Mouse (Mus musculus): ENCODE data around the gene 2810408A11Rik. TPM values are rescaled to one million over a fixed set of nuclear protein-coding genes. Genes with fewer than 3 reads are reported as not detected.

2810408A11Rik gene
- polyA plus RNA-seq (2015; fragmentation: Nextera tagmentation; extraction: Ambion mirVana): 4.9 TPM in 2 replicates

DNA sequence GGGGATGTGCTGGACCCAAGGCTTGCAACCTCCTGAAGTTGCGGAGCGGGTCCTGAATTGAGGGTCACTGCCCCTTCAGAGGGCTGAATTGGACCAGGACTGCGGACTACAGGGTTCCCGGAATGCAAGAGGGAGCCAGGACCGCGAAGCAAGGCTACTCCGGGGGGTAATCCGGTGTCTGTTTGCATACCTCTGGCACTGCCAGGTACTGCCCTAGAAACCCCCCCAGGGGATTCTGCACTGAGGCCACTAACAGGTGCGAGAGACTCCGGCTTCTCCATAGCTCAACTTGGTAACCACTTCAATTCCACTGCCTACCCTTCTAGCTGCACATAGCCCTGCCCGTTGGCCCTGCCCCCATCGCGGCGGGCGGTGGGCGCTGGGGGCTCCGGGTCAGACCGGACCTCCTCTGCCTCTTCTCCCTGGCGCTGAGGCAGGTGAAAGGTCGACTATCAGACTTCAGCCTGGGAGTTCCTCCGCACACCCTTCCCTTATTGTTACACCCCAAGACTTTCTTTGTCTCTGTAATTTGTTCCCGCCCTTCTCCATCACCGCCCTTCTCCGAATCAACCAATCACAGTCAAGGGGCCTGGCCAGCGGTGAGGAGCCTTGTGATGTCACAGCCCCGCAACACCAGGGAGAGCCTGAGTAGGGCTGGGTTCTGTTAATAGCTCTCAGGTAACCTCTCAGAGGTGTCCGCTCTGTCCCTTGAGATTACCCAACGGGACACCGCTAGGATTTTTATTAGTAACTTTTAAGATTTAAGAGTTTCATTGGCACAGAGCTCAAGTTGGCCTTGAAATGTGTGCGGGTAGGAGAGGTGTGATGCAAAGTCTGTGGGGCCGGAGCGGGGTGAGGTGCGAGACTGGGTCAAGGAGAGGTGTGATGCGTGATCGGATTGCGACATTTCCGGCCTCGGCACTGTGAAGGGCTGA is at the start of gene 2810408A11Rik, which contains the start of gene Neurl4:
Gene 2810408A11Rik, minus strand, starts transcription at position 517 of the 935 bp plus-strand sequence.
Gene Neurl4, plus strand, starts transcription at position 602 of the 935 bp plus-strand sequence.
- Histone ChIP-seq H3K4me2 (ENCODE audit: low read depth, low read length) (peak within 1 kb of the TSS; percentile 97), H3K4me1 (ENCODE audit: control insufficient read depth, insufficient read depth, low read length) (peaks cover 20% of the 10 kb centered on the region), H3K36me3 (ENCODE audit: control insufficient read depth, insufficient read depth, low read length) (peaks cover 6% of the 10 kb centered on the region; the same call in 1 of the 2 replicates), H3K9ac (ENCODE audit: low read length) (peak within 1 kb of the TSS; percentile 92), H3K27me3 (ENCODE audit: control insufficient read depth, insufficient read depth, low read length) (no peaks in the 10 kb centered on the region), H3K27ac (ENCODE audit: low read length) (peak within 1 kb of the TSS; percentile 99), H3K4me3 (replicated peaks; ENCODE audit: low read length) (peak within 1 kb of the TSS; percentile 88), H3K9me3 (replicated peaks; ENCODE audit: control insufficient read depth, low read length) (no peaks in the 10 kb centered on the region)
- peak; percentile 95 for ATAC-seq (ENCODE audit: insufficient read depth, low FRiP score)
- 0% methylated on average over 38 of the region's 38 CpGs for WGBS

DNA sequence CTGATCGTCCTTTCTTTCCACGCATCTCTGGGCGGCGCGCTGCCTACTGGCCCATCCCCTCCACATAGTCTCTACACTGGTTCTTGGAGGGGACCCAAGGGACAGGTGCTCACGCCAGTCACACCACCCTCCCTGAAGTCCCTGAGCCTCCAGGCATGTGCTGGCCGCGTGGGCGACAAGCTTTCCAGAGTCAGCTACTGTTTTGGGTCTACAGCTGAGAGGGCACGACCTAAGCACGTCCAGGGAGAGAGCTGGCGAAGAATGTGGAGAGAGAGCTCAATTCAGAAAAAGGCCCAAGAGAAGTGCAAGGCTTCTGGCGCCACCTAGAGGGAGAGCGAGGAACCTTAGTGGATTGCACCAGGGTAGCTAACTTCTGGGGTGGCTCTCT is 48.0 kb upstream of the 2810408A11Rik start:
- Histone ChIP-seq H3K36me3 (ENCODE audit: control insufficient read depth, insufficient read depth, low read length) (0 out of 2 replicates have a peak, but pooled peaks cover 8% of the 10 kb centered on the region), H3K27ac (ENCODE audit: low read length) (peak overlapping the region; percentile 75), H3K4me2 (ENCODE audit: low read depth, low read length) (peak overlapping the region; percentile 77), H3K9ac (ENCODE audit: low read length) (peak overlapping the region; percentile 68), H3K4me3 (replicated peaks; ENCODE audit: low read length) (peak overlapping the region; percentile 65), H3K27me3 (ENCODE audit: control insufficient read depth, insufficient read depth, low read length) (no peaks in the 10 kb centered on the region), H3K4me1 (ENCODE audit: control insufficient read depth, insufficient read depth, low read length) (peaks cover 26% of the 10 kb centered on the region), H3K9me3 (replicated peaks; ENCODE audit: control insufficient read depth, low read length) (no peaks in the 10 kb centered on the region)
- ATAC-seq (ENCODE audit: insufficient read depth, low FRiP score): peak; percentile 35; the same call in 1 of the 2 replicates
- under 1% methylated on average over 14 of the region's 14 CpGs for WGBS

DNA sequence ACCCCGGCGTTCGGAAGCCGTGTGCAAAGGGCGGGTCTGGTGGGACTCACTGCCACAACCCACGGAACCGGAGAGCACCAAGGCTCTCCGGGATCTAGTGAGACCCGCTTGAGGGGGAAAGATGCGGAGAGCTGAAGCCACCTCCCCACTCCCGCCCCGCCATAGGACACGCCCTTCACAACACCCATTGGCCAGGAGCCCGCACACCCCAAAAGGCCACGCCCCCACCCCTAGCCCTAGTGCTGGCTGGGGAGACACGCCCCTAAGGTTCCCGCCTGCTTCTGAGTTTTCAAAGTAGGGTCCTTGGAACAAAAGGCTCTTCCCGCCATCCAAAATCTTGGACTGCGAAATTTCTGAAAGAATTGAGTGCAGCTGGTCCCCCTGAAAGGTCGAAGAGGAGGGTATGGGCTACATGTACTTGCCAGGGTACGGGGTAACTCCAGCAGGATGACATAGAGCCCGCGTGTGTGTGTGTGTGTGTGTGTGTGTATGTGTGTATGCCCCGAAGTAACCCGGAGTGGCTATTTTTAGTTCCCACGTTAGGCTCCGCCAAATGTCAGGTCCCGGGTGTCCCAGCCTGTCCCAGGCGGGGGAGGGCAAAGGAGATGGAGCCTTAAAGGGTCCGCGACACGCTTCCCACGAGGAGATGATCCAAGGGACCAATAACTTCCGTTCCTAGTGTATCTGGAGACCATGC is 47.4 kb upstream of the 2810408A11Rik start, which contains the start of gene Slc2a4:
Gene Slc2a4, minus strand, starts transcription at position 123 of the 697 bp plus-strand sequence.
- ATAC-seq (ENCODE audit: insufficient read depth, low FRiP score): peak; percentile 94
- under 1% methylated on average over 34 of the region's 34 CpGs for WGBS
- no peaks in the 10 kb centered on the region for H3K9me3 ChIP-seq (replicated peaks; ENCODE audit: control insufficient read depth, low read length)
- H3K9ac ChIP-seq (ENCODE audit: low read length): peak within 1 kb of the TSS; percentile 68
- no peaks in the 10 kb centered on the region for H3K27me3 ChIP-seq (ENCODE audit: control insufficient read depth, insufficient read depth, low read length)
- peak within 1 kb of the TSS; percentile 77 for H3K4me2 ChIP-seq (ENCODE audit: low read depth, low read length)
- peak within 1 kb of the TSS; percentile 87 for H3K27ac ChIP-seq (ENCODE audit: low read length)
- H3K4me1 ChIP-seq (ENCODE audit: control insufficient read depth, insufficient read depth, low read length): peaks cover 26% of the 10 kb centered on the region
- H3K36me3 ChIP-seq (ENCODE audit: control insufficient read depth, insufficient read depth, low read length): 0 out of 2 replicates have a peak, but pooled peaks cover 8% of the 10 kb centered on the region
- peak within 1 kb of the TSS; percentile 65 for H3K4me3 ChIP-seq (replicated peaks; ENCODE audit: low read length)

DNA sequence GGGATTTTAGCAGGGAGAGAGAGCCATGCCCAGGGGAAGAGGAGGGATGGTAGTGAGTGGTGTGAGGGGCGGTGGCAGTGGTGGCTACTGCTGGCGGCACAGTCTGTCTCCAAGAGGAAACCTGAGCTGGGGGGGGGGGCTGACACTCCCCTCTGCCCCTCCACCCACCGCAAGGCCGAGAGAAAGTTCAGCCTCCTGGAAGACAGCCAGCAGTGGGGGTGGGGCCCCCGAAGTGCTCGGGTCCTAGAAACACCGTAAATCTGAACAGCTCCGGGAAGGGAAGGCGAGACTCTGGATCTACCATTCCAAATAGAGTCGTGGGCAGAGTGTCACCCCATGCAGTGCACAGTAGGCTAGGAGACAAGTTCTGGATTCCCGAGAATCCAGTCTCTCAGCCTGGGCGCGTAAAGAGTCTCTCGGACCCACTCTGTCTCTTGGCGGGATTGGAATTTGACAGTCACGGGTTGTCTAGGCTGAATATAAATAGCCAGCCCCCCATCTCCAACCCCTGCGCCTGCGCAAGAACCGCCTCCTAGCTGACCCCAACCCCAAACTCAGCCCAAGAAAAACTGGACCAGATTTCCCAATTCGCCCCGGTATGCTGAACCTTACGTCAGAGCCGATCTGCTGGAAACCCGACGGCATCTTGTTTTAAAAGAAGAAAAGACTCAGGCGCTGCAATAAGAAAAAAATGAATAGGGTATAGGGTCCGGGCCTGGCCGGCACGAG is 46.7 kb upstream of the 2810408A11Rik start:
- Histone ChIP-seq H3K9ac (ENCODE audit: low read length) (peak overlapping the region; percentile 68), H3K9me3 (replicated peaks; ENCODE audit: control insufficient read depth, low read length) (no peaks in the 10 kb centered on the region), H3K36me3 (ENCODE audit: control insufficient read depth, insufficient read depth, low read length) (0 out of 2 replicates have a peak, but pooled peaks cover 8% of the 10 kb centered on the region), H3K4me3 (replicated peaks; ENCODE audit: low read length) (peak overlapping the region; percentile 65), H3K4me1 (ENCODE audit: control insufficient read depth, insufficient read depth, low read length) (peaks cover 26% of the 10 kb centered on the region), H3K27me3 (ENCODE audit: control insufficient read depth, insufficient read depth, low read length) (no peaks in the 10 kb centered on the region), H3K4me2 (ENCODE audit: low read depth, low read length) (peak overlapping the region; percentile 77), H3K27ac (ENCODE audit: low read length) (peak overlapping the region; percentile 87)
- 4% methylated on average over 29 of the region's 29 CpGs for WGBS
- ATAC-seq (ENCODE audit: insufficient read depth, low FRiP score): peak; percentile 46; the same call in 1 of the 2 replicates

DNA sequence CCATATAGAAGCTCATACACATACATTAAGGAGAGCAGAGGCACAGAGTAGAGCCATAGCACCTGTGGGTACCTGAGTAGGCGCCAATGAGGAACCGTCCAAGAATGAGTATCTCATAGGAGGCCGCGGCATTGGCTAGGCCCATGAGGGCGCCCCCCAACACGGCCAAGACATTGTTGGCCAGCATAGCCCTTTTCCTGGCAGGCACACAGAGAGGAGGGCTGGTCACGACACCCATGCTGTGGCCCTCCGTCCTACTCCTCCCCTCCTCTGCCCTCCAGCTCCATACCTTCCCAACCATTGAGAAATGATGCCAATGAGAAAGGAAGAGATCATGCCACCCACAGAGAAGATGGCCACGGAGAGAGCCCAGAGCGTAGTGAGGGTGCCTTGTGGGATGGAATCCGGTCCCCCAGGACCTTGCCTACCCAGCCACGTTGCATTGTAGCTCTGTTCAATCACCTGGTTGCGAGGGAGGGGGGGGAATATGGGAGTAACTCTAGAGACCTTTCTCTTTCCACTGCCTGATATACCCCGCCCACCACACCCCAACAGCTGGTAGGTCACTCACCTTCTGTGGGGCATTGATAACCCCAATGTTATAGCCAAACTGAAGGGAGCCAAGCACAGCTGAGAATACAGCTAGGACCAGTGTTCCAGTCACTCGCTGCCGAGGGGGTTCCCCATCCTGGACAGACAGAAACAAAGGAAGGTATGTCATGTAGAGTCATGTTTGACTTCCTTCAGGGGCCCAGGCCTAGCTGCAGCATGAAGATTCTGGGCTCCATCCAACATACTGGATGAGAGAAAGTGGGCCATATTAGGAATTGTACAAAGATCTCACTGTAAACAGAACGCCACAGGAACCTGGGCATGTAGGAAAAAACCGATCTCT is 45.5 kb upstream of the 2810408A11Rik start:
- Histone ChIP-seq H3K4me1 (ENCODE audit: control insufficient read depth, insufficient read depth, low read length) (peaks cover 26% of the 10 kb centered on the region), H3K36me3 (ENCODE audit: control insufficient read depth, insufficient read depth, low read length) (0 out of 2 replicates have a peak, but pooled peaks cover 8% of the 10 kb centered on the region), H3K4me3 (replicated peaks; ENCODE audit: low read length) (peak overlapping the region; percentile 65), H3K27me3 (ENCODE audit: control insufficient read depth, insufficient read depth, low read length) (no peaks in the 10 kb centered on the region), H3K27ac (ENCODE audit: low read length) (peak overlapping the region; percentile 87), H3K4me2 (ENCODE audit: low read depth, low read length) (peak overlapping the region; percentile 77), H3K9me3 (replicated peaks; ENCODE audit: control insufficient read depth, low read length) (no peaks in the 10 kb centered on the region), H3K9ac (ENCODE audit: low read length) (peak overlapping the region; percentile 68)
- ATAC-seq (ENCODE audit: insufficient read depth, low FRiP score): no peak
- WGBS: 79% methylated on average over 18 of the region's 18 CpGs

DNA sequence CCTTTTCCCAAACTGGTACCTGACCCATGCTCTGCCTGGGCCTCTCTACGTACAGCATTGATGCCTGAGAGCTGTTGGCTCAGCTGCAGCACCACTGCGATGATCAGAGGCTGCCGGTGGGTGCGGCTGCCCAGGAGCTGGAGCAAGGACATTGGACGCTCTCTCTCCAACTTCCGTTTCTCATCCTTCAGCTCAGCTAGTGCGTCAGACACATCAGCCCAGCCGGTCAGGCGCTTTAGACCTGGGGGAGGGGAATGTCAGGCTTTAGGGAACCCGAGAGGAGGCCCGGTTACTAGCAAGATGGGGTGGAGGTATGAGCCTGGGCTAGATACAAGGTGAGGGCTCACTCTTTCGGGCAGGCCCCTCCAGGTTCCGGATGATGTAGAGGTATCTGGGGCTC is 44.4 kb upstream of the 2810408A11Rik start:
- no peaks in the 10 kb centered on the region for H3K9me3 ChIP-seq (replicated peaks; ENCODE audit: control insufficient read depth, low read length)
- ATAC-seq (ENCODE audit: insufficient read depth, low FRiP score): no peak
- H3K4me1 ChIP-seq (ENCODE audit: control insufficient read depth, insufficient read depth, low read length): peaks cover 26% of the 10 kb centered on the region
- H3K27ac ChIP-seq (ENCODE audit: low read length): no peak overlapping the region
- H3K36me3 ChIP-seq (ENCODE audit: control insufficient read depth, insufficient read depth, low read length): 0 out of 2 replicates have a peak, but pooled peaks cover 8% of the 10 kb centered on the region
- 73% methylated on average over 13 of the region's 13 CpGs for WGBS
- H3K27me3 ChIP-seq (ENCODE audit: control insufficient read depth, insufficient read depth, low read length): no peaks in the 10 kb centered on the region
- peak overlapping the region; percentile 65; the same call in 1 of the 2 replicates for H3K4me3 ChIP-seq (replicated peaks; ENCODE audit: low read length)
- 0 out of 2 replicates have a peak overlapping the region, but pooled peaks have one; percentile 2 for H3K9ac ChIP-seq (ENCODE audit: low read length)
- H3K4me2 ChIP-seq (ENCODE audit: low read depth, low read length): peak overlapping the region; percentile 77; the same call in 1 of the 2 replicates

DNA sequence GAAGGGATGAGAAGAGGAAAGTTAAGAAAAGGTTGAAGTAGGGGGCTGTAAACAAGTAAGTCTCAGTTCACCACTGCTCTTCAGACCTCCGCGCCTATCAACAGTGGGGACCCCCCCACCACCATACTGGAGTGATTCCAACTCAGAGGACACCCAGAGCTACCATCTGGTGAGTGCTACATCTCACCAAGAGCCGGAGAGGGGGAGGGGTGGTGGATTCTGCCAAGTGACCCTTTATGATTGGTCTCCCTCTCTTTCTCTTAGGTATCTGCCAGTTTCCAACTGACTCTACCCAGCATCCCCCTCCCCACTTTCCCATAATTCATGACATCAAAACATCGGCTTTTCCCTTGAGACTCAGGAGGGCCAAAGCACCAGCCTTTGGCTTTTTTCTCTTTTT is 40.2 kb upstream of the 2810408A11Rik start:
- Histone ChIP-seq H3K27ac (ENCODE audit: low read length) (no peak overlapping the region), H3K36me3 (ENCODE audit: control insufficient read depth, insufficient read depth, low read length) (0 out of 2 replicates have a peak, but pooled peaks cover 8% of the 10 kb centered on the region), H3K27me3 (ENCODE audit: control insufficient read depth, insufficient read depth, low read length) (no peaks in the 10 kb centered on the region; the same call in 1 of the 2 replicates), H3K4me1 (ENCODE audit: control insufficient read depth, insufficient read depth, low read length) (peaks cover 17% of the 10 kb centered on the region), H3K9me3 (replicated peaks; ENCODE audit: control insufficient read depth, low read length) (no peaks in the 10 kb centered on the region), H3K4me3 (replicated peaks; ENCODE audit: low read length) (no peak overlapping the region), H3K9ac (ENCODE audit: low read length) (no peak overlapping the region), H3K4me2 (ENCODE audit: low read depth, low read length) (no peak overlapping the region)
- 70% methylated on average over 4 of the region's 4 CpGs for WGBS
- ATAC-seq (ENCODE audit: insufficient read depth, low FRiP score): no peak

All from stomach, embryonic 16.5 days (tissue).